Mouse (Mus musculus) erythroblast, adult 5-6 weeks (primary cell): ENCODE results near the gene Tagln. TPM values are rescaled to one million over a fixed set of nuclear protein-coding genes. Genes with fewer than 3 reads are reported as not detected.

Experiments used
- ATAC-seq: replicated peaks from 2 replicates; pipeline ENCODE4 v1.8.0; 2016; ENCODE audit warnings: moderate number of reproducible peaks, mild to moderate bottlenecking, moderate TSS enrichment, inconsistent platforms; ENCODE audit not compliant: poor library complexity, low FRiP score, severe bottlenecking
- total RNA-seq, 2 experiments: library from RNA; stranded (forward) in 1 of 2; stranded (reverse) in 1 of 2; fragments of 150-400 nt in 1 of 2; fragments of 200-764, 138-1000 nt in 1 of 2; gene quantifications; 2 replicates each; pipeline versions ENCODE4 v1.2.3 to v1.2.4; 2015 to 2017; ENCODE audit warnings: low replicate concordance in 2 of 2

Tagln gene
- total RNA-seq, 2 experiments from 2014 or later = not detected

GRCm38 (mm10) chr9:45915659-45916058, 20.2 kb downstream of the Tagln start:
- no peak for ATAC-seq

- peak; percentile 42; the same call in 1 of the 2 replicates for ATAC-seq
Observed at GRCm38 (mm10) chr9:45911673-45912072, 24.2 kb downstream of the Tagln start.

GRCm38 (mm10) chr9:45910995-45911394, 24.9 kb downstream of the Tagln start:
- ATAC-seq = no peak

GRCm38 (mm10) chr9:45907078-45907428, 28.8 kb downstream of the Tagln start:
- peak; percentile 69 for ATAC-seq

DNA sequence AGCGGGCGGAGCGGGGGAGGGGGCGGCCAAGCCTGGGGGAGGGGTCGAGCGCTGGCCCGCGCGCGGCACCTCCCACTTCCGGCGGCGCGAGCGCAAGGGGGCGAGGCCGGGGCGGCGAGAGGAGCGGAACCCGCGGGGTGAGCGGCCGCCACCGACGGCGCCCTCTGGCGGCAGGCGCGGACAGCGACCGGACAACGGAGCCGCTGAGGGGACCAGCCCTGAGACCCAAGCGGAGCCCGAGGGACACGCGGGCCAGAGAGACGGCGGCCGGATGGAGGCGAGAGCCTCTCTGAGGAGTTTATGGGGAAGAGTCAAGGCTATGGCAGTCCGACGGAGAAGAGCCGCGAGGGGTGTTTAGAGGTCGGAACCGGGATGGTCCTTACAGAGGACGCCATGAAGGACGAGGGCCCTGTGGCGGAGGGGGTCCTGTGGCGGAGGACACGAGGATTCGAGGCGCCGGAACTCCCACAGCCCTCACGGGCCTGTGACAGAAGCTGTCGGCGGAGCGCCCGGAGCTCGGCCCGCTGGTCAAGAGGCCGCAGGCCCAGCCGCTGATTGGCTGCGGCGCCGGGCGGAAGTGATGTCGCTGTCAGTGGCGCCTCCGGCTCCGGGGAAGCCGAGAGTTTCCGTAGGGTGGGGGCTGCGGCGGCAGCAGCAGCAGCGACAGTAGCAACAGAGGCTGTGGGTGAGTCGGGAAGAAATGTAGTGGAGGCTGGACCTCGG, 29.3 kb downstream of the Tagln start, which contains the start of the genes Pcsk7 and Rnf214:
Gene Pcsk7, plus strand, starts transcription at position 143 of the 723 bp plus-strand sequence.
Gene Rnf214, minus strand, starts transcription at position 557 of the 723 bp plus-strand sequence.
- peak; percentile 93 for ATAC-seq

GRCm38 (mm10) chr9:45905811-45906237, 30.0 kb downstream of the Tagln start:
- no peak for ATAC-seq

- ATAC-seq = no peak
Observed at GRCm38 (mm10) chr9:45905196-45905595, 30.7 kb downstream of the Tagln start.

DNA sequence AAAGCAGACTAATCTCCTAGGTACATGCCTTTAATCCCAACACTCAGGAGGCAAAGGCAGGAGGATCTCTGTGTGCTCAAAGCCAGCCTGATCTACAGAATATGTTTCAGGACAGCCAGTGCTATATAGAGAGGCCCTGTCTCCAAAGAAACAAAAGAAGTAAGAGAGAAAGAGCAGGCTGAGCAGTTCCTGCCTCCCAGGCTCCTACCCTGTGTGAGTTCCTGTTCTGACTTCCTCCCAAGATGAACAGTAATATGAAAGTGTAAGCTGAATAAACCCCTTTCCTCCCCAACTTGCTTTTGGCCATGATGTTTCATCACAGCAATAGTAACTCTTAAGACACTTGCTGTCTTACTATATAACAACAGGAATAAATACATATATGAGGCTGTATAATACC, 42.2 kb downstream of the Tagln start:
- no peak for ATAC-seq

Other genes with a start within 250 kb of the Tagln start
- gene Cep164, start 107.4 kb downstream of the Tagln start, total RNA-seq (2015; ENCODE audit: low replicate concordance) = 27.3 and 34.7 TPM in 2 replicates
- 52.8 and 68.6 TPM in 2 replicates for gene Cep164, start 107.4 kb downstream of the Tagln start, total RNA-seq (2017; ENCODE audit: low replicate concordance)
- gene Bace1, start 97.5 kb downstream of the Tagln start, total RNA-seq (2015; ENCODE audit: low replicate concordance) = 1.0 and 25.7 TPM in 2 replicates
- 2.5 and 14.2 TPM in 2 replicates for gene Bace1, start 97.5 kb downstream of the Tagln start, total RNA-seq (2017; ENCODE audit: low replicate concordance)
- gene Pcsk7, start 29.6 kb downstream of the Tagln start, total RNA-seq (2015; ENCODE audit: low replicate concordance) = 5.9 and 9.6 TPM in 2 replicates
- gene Pcsk7, start 29.6 kb downstream of the Tagln start, total RNA-seq (2017; ENCODE audit: low replicate concordance) = 8.6 and 11.8 TPM in 2 replicates
- gene Rnf214, start 29.1 kb downstream of the Tagln start, total RNA-seq (2015; ENCODE audit: low replicate concordance) = 7.3 and 17.3 TPM in 2 replicates
- 17.3 and 22.4 TPM in 2 replicates for gene Rnf214, start 29.1 kb downstream of the Tagln start, total RNA-seq (2017; ENCODE audit: low replicate concordance)
- gene Sidt2, start 19.2 kb upstream of the Tagln start, total RNA-seq (2015; ENCODE audit: low replicate concordance) = 57.8 and 62.9 TPM in 2 replicates
- 111 and 174 TPM in 2 replicates for gene Sidt2, start 19.2 kb upstream of the Tagln start, total RNA-seq (2017; ENCODE audit: low replicate concordance)
- gene Pafah1b2, start 76.6 kb upstream of the Tagln start, total RNA-seq (2015; ENCODE audit: low replicate concordance) = 9.4 and 14.2 TPM in 2 replicates
- gene Pafah1b2, start 76.6 kb upstream of the Tagln start, total RNA-seq (2017; ENCODE audit: low replicate concordance) = 25.8 and 35.8 TPM in 2 replicates
- gene Sik3, start 76.8 kb upstream of the Tagln start, total RNA-seq (2015; ENCODE audit: low replicate concordance) = 7.9 and 9.4 TPM in 2 replicates
- gene Sik3, start 76.8 kb upstream of the Tagln start, total RNA-seq (2017; ENCODE audit: low replicate concordance) = 2.5 and 4.5 TPM in 2 replicates